Mouse (Mus musculus) erythroblast, embryonic 14.5 days (primary cell): ENCODE results near the gene Gm12355. TPM values are rescaled to one million over a fixed set of nuclear protein-coding genes. Genes with fewer than 3 reads are reported as not detected.

ENCODE experiments used
- H3K27me3 ChIP-seq: 2 replicates; pipeline ENCODE4 v1.6.1; 2012; ENCODE audit warnings: inconsistent platforms; ENCODE audit not compliant: control insufficient read depth
- H3K36me3 ChIP-seq: 2 replicates; pipeline ENCODE4 v1.6.1; 2012; ENCODE audit warnings: mild to moderate bottlenecking, inconsistent platforms; ENCODE audit not compliant: control insufficient read depth
- H3K4me1 ChIP-seq: 2 replicates; pipeline ENCODE4 v1.6.1; 2012; ENCODE audit warnings: inconsistent platforms; ENCODE audit not compliant: control insufficient read depth
- H3K4me3 ChIP-seq: replicated peaks from 2 replicates; pipeline ENCODE3; 2012; ENCODE audit warnings: moderate library complexity, mild to moderate bottlenecking, inconsistent platforms
- H3K9me3 ChIP-seq: 2 replicates; pipeline ENCODE4 v1.6.1; 2012; ENCODE audit warnings: low read length, inconsistent platforms, mixed read lengths; ENCODE audit not compliant: control insufficient read depth
- GATA1 ChIP-seq: IDR thresholded peaks from 2 replicates; pipeline ENCODE4 v1.6.1; 2012; ENCODE audit warnings: low read length, inconsistent platforms, mixed read lengths
- TAL1 ChIP-seq: IDR thresholded peaks from 3 replicates; pipeline ENCODE4 v1.6.1; 2012; ENCODE audit warnings: low read length, inconsistent platforms, mixed read lengths
- polyA plus RNA-seq: library from polyadenylated mRNA; stranded (reverse); fragments of >175 nt; gene quantifications from 2 replicates; pipeline ENCODE4 v1.2.3, GENCODE M21; 2012

Gene Gm12355
- polyA plus RNA-seq, 1 experiment, result not detected

- Histone ChIP-seq H3K4me1 (peaks cover 64% of the 10 kb centered on the region), H3K36me3 (peaks cover 60% of the 10 kb centered on the region), H3K9me3 (no peaks in the 10 kb centered on the region; the same call in 1 of the 2 replicates), H3K4me3 (no peak overlapping the region), H3K27me3 (no peaks in the 10 kb centered on the region)
- TF ChIP-seq TAL1, result no peak
- no peak for TF ChIP-seq GATA1
Observed at GRCm38 (mm10) chr11:98577776-98578175, 47.7 kb downstream of the Gm12355 start.

Other genes starting within 250 kb of the Gm12355 start
- gene Tcap, start 241.8 kb downstream of the Gm12355 start, polyA plus RNA-seq, result not detected in 2 replicates
- not detected in 2 replicates for gene Pnmt, start 239.2 kb downstream of the Gm12355 start, polyA plus RNA-seq
- 0.91 and 1.1 TPM in 2 replicates for gene Pgap3, start 225.2 kb downstream of the Gm12355 start, polyA plus RNA-seq
- 0.01 TPM in 1 of 2 replicates, not detected in the other for gene Erbb2, start 213.2 kb downstream of the Gm12355 start, polyA plus RNA-seq
- 3.1 and 4.4 TPM in 2 replicates for gene Mien1, start 186.7 kb downstream of the Gm12355 start, polyA plus RNA-seq
- gene Grb7, start 179.3 kb downstream of the Gm12355 start, polyA plus RNA-seq, result 0.11 and 0.13 TPM in 2 replicates
- not detected in 2 replicates for gene Ikzf3, start 79.6 kb downstream of the Gm12355 start, polyA plus RNA-seq
- 0.08 and 0.09 TPM in 2 replicates for gene Zpbp2, start 74.6 kb downstream of the Gm12355 start, polyA plus RNA-seq
- 13.5 and 13.6 TPM in 2 replicates for gene Ormdl3, start 38.3 kb downstream of the Gm12355 start, polyA plus RNA-seq
- gene Lrrc3c, start 27.4 kb downstream of the Gm12355 start, polyA plus RNA-seq, result not detected in 2 replicates
- gene Gsdma3, start 699 bp upstream of the Gm12355 start, polyA plus RNA-seq, result not detected in 2 replicates
- gene Gsdma2, start 21.1 kb upstream of the Gm12355 start, polyA plus RNA-seq, result not detected in 2 replicates
- 0.03 TPM in 1 of 2 replicates, not detected in the other for gene Gsdma, start 38.7 kb upstream of the Gm12355 start, polyA plus RNA-seq
- 15.0 and 17.0 TPM in 2 replicates for gene Psmd3, start 56.9 kb upstream of the Gm12355 start, polyA plus RNA-seq
- not detected in 2 replicates for gene Csf3, start 75.6 kb upstream of the Gm12355 start, polyA plus RNA-seq
- 13.2 and 14.4 TPM in 2 replicates for gene Med24, start 103.8 kb upstream of the Gm12355 start, polyA plus RNA-seq
- 3.2 TPM in 2 replicates for gene Thra, start 115.0 kb upstream of the Gm12355 start, polyA plus RNA-seq
- 0.22 and 0.29 TPM in 2 replicates for gene Nr1d1, start 149.7 kb upstream of the Gm12355 start, polyA plus RNA-seq
- 2.7 TPM in 2 replicates for gene Msl1, start 169.9 kb upstream of the Gm12355 start, polyA plus RNA-seq
- 2.6 and 3.3 TPM in 2 replicates for gene Casc3, start 179.2 kb upstream of the Gm12355 start, polyA plus RNA-seq
- not detected in 2 replicates for gene Rapgefl1, start 211.1 kb upstream of the Gm12355 start, polyA plus RNA-seq
- gene Wipf2, start 238.0 kb upstream of the Gm12355 start, polyA plus RNA-seq, result 0.81 TPM in 2 replicates